ENCODE assay signal across 16 mouse cellular contexts in the genomic region with DNA sequence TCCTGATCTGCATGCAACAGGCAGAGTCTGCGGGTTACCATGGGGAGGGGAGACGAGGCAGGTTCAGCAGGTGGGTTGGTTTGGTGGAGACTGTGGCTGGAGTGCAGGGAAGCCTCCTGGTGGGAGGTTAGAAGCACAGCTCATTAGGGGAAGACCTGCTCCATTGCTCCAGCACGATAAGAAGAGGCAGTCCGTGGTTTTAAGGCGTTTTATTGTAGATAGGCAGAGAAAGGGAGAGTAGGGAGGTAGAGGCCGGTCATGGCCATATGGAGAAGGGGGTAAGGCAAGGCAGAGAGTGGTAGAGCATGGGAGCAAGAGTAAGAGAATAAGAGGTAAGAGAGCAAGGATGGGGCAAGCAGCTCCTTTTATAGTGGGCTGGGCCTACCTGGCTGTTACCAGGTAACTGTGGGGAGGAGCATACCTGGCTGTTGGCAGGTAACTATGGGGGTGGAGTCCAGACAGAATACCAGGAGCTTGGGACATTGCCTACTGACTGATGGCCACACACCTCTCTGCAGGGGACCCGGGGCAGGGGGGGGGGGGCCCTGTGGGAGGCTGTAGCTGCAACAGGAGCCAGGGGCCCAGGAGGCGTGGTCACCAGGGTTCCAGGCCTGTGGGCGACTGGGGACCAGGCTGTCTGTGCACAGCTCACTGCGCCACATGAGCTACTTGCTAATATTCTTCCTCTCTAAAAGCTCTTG. TPM values are rescaled to one million over a fixed set of nuclear protein-coding genes. Genes with fewer than 3 reads are reported as not detected.
A peak's percentile ranks its signal among the peaks of the same experiment; 100 is the strongest.
DNase-seq lines count a peak whose midpoint lies in the region; ATAC-seq and TF ChIP-seq lines count a peak whose summit lies in the region.
"Had no signal": no experiment of that assay in that cellular context is flagged by ENCODE, and none has a peak within 500 bp of the region (broad histone marks: within the 10 kb centered on the region; RNA-seq: fewer than 3 reads in every experiment).

No protein-coding gene starts in this region.

- ATAC-seq in embryonic facial prominence, embryonic 12.5 days (ENCODE audit: insufficient number of reproducible peaks, insufficient read depth, low FRiP score, low TSS enrichment) = 0 out of 2 replicates have a peak, but pooled peaks have one; percentile 3
- ATAC-seq in megakaryocyte progenitor cell, adult 5-6 weeks (replicated peaks; ENCODE audit: poor library complexity) = peak; percentile 63
- ATAC-seq in forebrain, postnatal 0 days = no peak
- ATAC-seq in inflammation-experienced regulatory T-cells, adult 6 months = no peak
- ATAC-seq: CD4-positive, CD25-positive, alpha-beta regulatory T cell, adult 4 months; forebrain, embryonic 13.5 days had no signal

- no peaks in the 10 kb centered on the region for H3K4me1 ChIP-seq in embryonic facial prominence, embryonic 12.5 days
- H3K4me1 ChIP-seq in embryonic facial prominence, embryonic 10.5 days = no peaks in the 10 kb centered on the region
- H3K4me1 ChIP-seq in forebrain, postnatal 0 days (ENCODE audit: insufficient read depth) = no peaks in the 10 kb centered on the region
- H3K4me1 ChIP-seq: forebrain, embryonic 13.5 days had no signal

- DNase-seq in embryonic facial prominence, embryonic 10.5 days (ENCODE audit: low spot score) = no peak
- peak; percentile 17 for DNase-seq in R1 (ENCODE audit: low read depth, low spot score)
- DNase-seq in liver = peak; percentile 27
- DNase-seq in forebrain, postnatal 0 days = no peak
- no peak for DNase-seq in urinary bladder, postnatal 36 days (ENCODE audit: low spot score in 2 of 2)
- DNase-seq: adrenal gland, postnatal 14 days; cerebellum, adult 18-20 months; gastrocnemius, postnatal 36 days; left cerebral cortex, postnatal 4 days; thymus, postnatal 25 days had no signal

- no peak overlapping the region for H3K9ac ChIP-seq in embryonic facial prominence, embryonic 12.5 days
- H3K9ac ChIP-seq in forebrain, postnatal 0 days = no peak overlapping the region
- H3K9ac ChIP-seq: forebrain, embryonic 13.5 days; hindbrain, embryonic 14.5 days had no signal

- H3K36me3 ChIP-seq in embryonic facial prominence, embryonic 12.5 days = no peaks in the 10 kb centered on the region
- H3K36me3 ChIP-seq in embryonic facial prominence, embryonic 10.5 days (replicated peaks) = no peaks in the 10 kb centered on the region
- H3K36me3 ChIP-seq in forebrain, postnatal 0 days (ENCODE audit: insufficient read depth) = no peaks in the 10 kb centered on the region

- no peak overlapping the region for H3K4me3 ChIP-seq in embryonic facial prominence, embryonic 12.5 days
- no peak overlapping the region for H3K4me3 ChIP-seq in embryonic facial prominence, embryonic 10.5 days
- no peak overlapping the region for H3K4me3 ChIP-seq in forebrain, postnatal 0 days (ENCODE audit: low read depth, low read length)
- H3K4me3 ChIP-seq: forebrain, embryonic 13.5 days had no signal

- no peak overlapping the region for H3K27ac ChIP-seq in embryonic facial prominence, embryonic 12.5 days
- H3K27ac ChIP-seq in embryonic facial prominence, embryonic 10.5 days (replicated peaks) = no peak overlapping the region
- no peak overlapping the region for H3K27ac ChIP-seq in forebrain, postnatal 0 days (ENCODE audit: low read depth, low read length)
- H3K27ac ChIP-seq: forebrain, embryonic 13.5 days; hindbrain, embryonic 14.5 days had no signal

- H3K27me3 ChIP-seq in embryonic facial prominence, embryonic 12.5 days = no peaks in the 10 kb centered on the region
- no peaks in the 10 kb centered on the region for H3K27me3 ChIP-seq in embryonic facial prominence, embryonic 10.5 days (replicated peaks; ENCODE audit: low read depth, poor library complexity, severe bottlenecking)
- no peaks in the 10 kb centered on the region for H3K27me3 ChIP-seq in forebrain, postnatal 0 days (ENCODE audit: insufficient read depth, low read length)
- H3K27me3 ChIP-seq: forebrain, embryonic 13.5 days had no signal

- TF ChIP-seq CTCF in forebrain, postnatal 0 days (IDR thresholded peaks at IDR 0.05; ENCODE audit: low read depth) = no peak

- 45% methylated on average over 10 of the region's 10 CpGs for WGBS in embryonic facial prominence, embryonic 12.5 days
- WGBS in embryonic facial prominence, embryonic 10.5 days = 41% methylated on average over 10 of the region's 10 CpGs
- WGBS in forebrain, postnatal 0 days = 51% methylated on average over 10 of the region's 10 CpGs

- H3K4me2 ChIP-seq in embryonic facial prominence, embryonic 12.5 days (replicated peaks) = no peak overlapping the region
- H3K4me2 ChIP-seq in forebrain, postnatal 0 days (ENCODE audit: low read depth) = no peak overlapping the region
- H3K4me2 ChIP-seq: forebrain, embryonic 13.5 days; hindbrain, embryonic 14.5 days had no signal

- H3K9me3 ChIP-seq in embryonic facial prominence, embryonic 12.5 days = no peaks in the 10 kb centered on the region
- peaks cover 4% of the 10 kb centered on the region; the same call in 1 of the 2 replicates for H3K9me3 ChIP-seq in embryonic facial prominence, embryonic 10.5 days
- H3K9me3 ChIP-seq in forebrain, postnatal 0 days (ENCODE audit: low read length) = no peaks in the 10 kb centered on the region
- H3K9me3 ChIP-seq: forebrain, embryonic 13.5 days had no signal

RNA-seq across cellular contexts. Expression of a gene that starts 32.4 kb away (rescaled TPM):
- 7.2 and 7.9 TPM in 2 replicates for polyA plus RNA-seq in embryonic facial prominence, embryonic 12.5 days (2016; fragmentation: Nextera tagmentation; extraction: Ambion mirVana)
- 3.6 and 4.3 TPM in 2 replicates for polyA plus RNA-seq in embryonic facial prominence, embryonic 10.5 days (2016; fragmentation: Nextera tagmentation; extraction: Ambion mirVana)
- 3.8 and 4.9 TPM in 2 replicates for total RNA-seq in megakaryocyte progenitor cell, adult 5-6 weeks (2015)
- total RNA-seq in megakaryocyte progenitor cell, adult 5-6 weeks (2017) = 2.3 and 4.1 TPM in 2 replicates
- 36.7 and 37.2 TPM in 2 replicates for total RNA-seq in forebrain, postnatal 0 days (2014; rRNA removed)
- 41.4 and 51.2 TPM in 2 replicates for polyA plus RNA-seq in forebrain, postnatal 0 days (2015; fragmentation: Nextera tagmentation; extraction: Ambion mirVana)
- 10 to 100 TPM in 2 of 3 experiments, 1 to 10 TPM in 1; 5.2 to 15.0 (median 14.6) TPM for polyA plus RNA-seq in inflammation-experienced regulatory T-cells, adult 6 months (2017; shearing (Covaris generic))

RNA-seq across cellular contexts. Expression of a gene that starts 32.7 kb away (rescaled TPM):
- 17.2 and 17.5 TPM in 2 replicates for polyA plus RNA-seq in embryonic facial prominence, embryonic 12.5 days (2016; fragmentation: Nextera tagmentation; extraction: Ambion mirVana)
- 20.1 and 24.7 TPM in 2 replicates for polyA plus RNA-seq in embryonic facial prominence, embryonic 10.5 days (2016; fragmentation: Nextera tagmentation; extraction: Ambion mirVana)
- total RNA-seq in megakaryocyte progenitor cell, adult 5-6 weeks (2015) = 12.6 and 17.9 TPM in 2 replicates
- total RNA-seq in megakaryocyte progenitor cell, adult 5-6 weeks (2017) = 24.9 and 34.4 TPM in 2 replicates
- 2.2 and 3.0 TPM in 2 replicates for total RNA-seq in forebrain, postnatal 0 days (2014; rRNA removed)
- 2.4 and 2.5 TPM in 2 replicates for polyA plus RNA-seq in forebrain, postnatal 0 days (2015; fragmentation: Nextera tagmentation; extraction: Ambion mirVana)
- polyA plus RNA-seq in inflammation-experienced regulatory T-cells, adult 6 months (2017; shearing (Covaris generic)) = 1 to 10 TPM; 8.5 to 9.9 (median 9.3) TPM

RNA-seq across cellular contexts. Expression of a gene that starts 39.3 kb away (rescaled TPM):
- polyA plus RNA-seq in embryonic facial prominence, embryonic 12.5 days (2016; fragmentation: Nextera tagmentation; extraction: Ambion mirVana) = 245 and 255 TPM in 2 replicates
- polyA plus RNA-seq in embryonic facial prominence, embryonic 10.5 days (2016; fragmentation: Nextera tagmentation; extraction: Ambion mirVana) = 206 and 249 TPM in 2 replicates
- 207 and 221 TPM in 2 replicates for total RNA-seq in megakaryocyte progenitor cell, adult 5-6 weeks (2015)
- total RNA-seq in megakaryocyte progenitor cell, adult 5-6 weeks (2017) = 388 and 505 TPM in 2 replicates
- total RNA-seq in forebrain, postnatal 0 days (2014; rRNA removed) = 128 and 174 TPM in 2 replicates
- polyA plus RNA-seq in forebrain, postnatal 0 days (2015; fragmentation: Nextera tagmentation; extraction: Ambion mirVana) = 426 and 574 TPM in 2 replicates
- 100 to 1,000 TPM; 171 to 196 (median 176) TPM for polyA plus RNA-seq in inflammation-experienced regulatory T-cells, adult 6 months (2017; shearing (Covaris generic))

Comparison
In these comparisons a context has a peak if more than half of its experiments do, and no peak if none do; other contexts are left out.
1. ATAC-seq: peak in embryonic facial prominence, embryonic 12.5 days (single experiment) and megakaryocyte progenitor cell, adult 5-6 weeks (single experiment); none in forebrain, postnatal 0 days (single experiment) and inflammation-experienced regulatory T-cells, adult 6 months (single experiment).
2. DNase-seq: peak in R1 (single experiment) and liver (single experiment); none in embryonic facial prominence, embryonic 10.5 days (single experiment), forebrain, postnatal 0 days (single experiment) and urinary bladder, postnatal 36 days (0 of 2).